Mouse (Mus musculus): ENCODE data around the gene Gm21616. TPM values are rescaled to one million over a fixed set of nuclear protein-coding genes. Genes with fewer than 3 reads are reported as not detected.

Gene Gm21616
- not detected for total RNA-seq (2023)

GRCm38 (mm10) chrX:125435242-125435641 lies at the start of gene Gm21616:
Gene Gm21616, plus strand, starts transcription at chrX:125435542.

Measured in neutrophil, adult 83 days (primary cell).